Mouse (Mus musculus): ENCODE data around the gene Olfr844. TPM values are rescaled to one million over a fixed set of nuclear protein-coding genes. Genes with fewer than 3 reads are reported as not detected.

Olfr844 gene
- not detected for polyA plus RNA-seq (2017; shearing (Covaris generic))

DNA sequence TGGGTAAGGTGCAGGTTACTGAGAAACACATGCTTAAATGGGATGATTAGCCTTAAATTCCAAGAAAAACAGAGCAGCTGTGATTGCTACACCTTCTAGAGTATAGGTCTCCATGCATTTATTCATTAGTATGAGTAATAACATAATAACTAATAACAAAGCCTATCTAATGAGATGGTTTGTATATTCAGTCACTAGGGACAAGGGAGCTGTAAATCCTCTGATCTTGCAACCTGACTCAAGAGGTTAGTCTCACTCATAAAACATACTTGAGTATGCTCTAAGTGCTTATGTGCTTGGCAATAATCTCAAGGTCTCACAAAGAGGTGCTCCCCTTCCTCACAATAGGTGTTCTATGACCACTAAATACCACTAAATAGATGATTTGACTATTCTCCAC lies at the start of gene Olfr844:
TSS of gene Olfr844 (plus strand) at position 301 of the 400 bp plus-strand sequence.

DNA sequence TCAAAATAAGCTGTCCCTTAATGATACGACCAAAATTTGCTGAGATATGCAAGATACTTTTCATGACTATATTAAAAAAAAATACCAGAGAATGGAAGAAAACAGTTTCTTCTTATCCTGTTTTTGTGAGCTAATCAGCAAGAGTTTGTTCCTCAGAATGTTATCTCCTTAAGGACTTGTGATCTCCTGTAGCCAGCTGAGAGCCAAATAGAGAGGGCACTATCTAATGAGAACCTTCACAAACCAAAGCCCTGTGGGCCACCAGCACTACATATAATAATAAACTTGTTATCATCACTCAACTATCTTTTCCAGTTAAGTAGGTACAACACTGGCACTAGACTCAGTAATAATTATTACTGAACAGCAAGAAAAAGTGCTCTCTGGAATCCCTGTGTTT lies 20.0 kb downstream of the Olfr844 start, which contains the start of gene Olfr845:
TSS of gene Olfr845 (plus strand) at position 301 of the 400 bp plus-strand sequence.

DNA sequence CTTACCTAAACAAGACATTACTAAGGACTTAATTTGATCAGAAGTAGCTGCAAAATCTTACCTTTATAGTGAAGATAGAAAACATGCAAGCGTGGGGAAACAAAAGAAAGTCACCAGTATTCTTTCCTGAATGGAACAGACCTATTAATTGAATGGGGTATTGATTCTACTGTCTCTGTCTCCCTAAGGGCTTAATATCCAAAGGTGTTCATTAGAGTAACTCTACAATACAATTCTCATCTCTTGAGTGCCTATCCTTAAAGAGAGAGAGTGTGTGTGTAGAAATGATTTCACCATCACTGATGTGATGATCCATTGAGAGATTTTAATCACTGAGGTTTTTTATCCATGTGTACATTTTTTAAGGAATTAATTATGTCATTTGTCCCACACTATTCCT lies 47.8 kb downstream of the Olfr844 start, which contains the start of gene Olfr846:
TSS of gene Olfr846 (minus strand) at position 101 of the 400 bp plus-strand sequence.

Other genes starting within 250 kb of the Olfr844 start
- gene Olfr836, start 196.0 kb upstream of the Olfr844 start, polyA plus RNA-seq (2017; shearing (Covaris generic)) = not detected
- gene Olfr837, start 180.0 kb upstream of the Olfr844 start, polyA plus RNA-seq (2017; shearing (Covaris generic)) = not detected
- gene Olfr839-ps1, start 139.0 kb upstream of the Olfr844 start, polyA plus RNA-seq (2017; shearing (Covaris generic)) = 0.04 TPM
- gene Olfr843, start 64.4 kb upstream of the Olfr844 start, polyA plus RNA-seq (2017; shearing (Covaris generic)) = not detected
- gene Olfr845, start 20.1 kb downstream of the Olfr844 start, polyA plus RNA-seq (2017; shearing (Covaris generic)) = not detected
- gene Olfr846, start 47.7 kb downstream of the Olfr844 start, polyA plus RNA-seq (2017; shearing (Covaris generic)) = not detected
- not detected for gene Olfr847, start 62.3 kb downstream of the Olfr844 start, polyA plus RNA-seq (2017; shearing (Covaris generic))
- not detected for gene Olfr849, start 123.9 kb downstream of the Olfr844 start, polyA plus RNA-seq (2017; shearing (Covaris generic))
- not detected for gene Olfr850, start 161.9 kb downstream of the Olfr844 start, polyA plus RNA-seq (2017; shearing (Covaris generic))
- not detected for gene Olfr851, start 176.9 kb downstream of the Olfr844 start, polyA plus RNA-seq (2017; shearing (Covaris generic))
- gene Olfr853, start 224.7 kb downstream of the Olfr844 start, polyA plus RNA-seq (2017; shearing (Covaris generic)) = not detected

All from CD4-positive, CD25-positive, alpha-beta regulatory T cell, adult 9 weeks (primary cell).